Mouse (Mus musculus) liver, embryonic 14.5 days (tissue): ENCODE results near the gene Hspb9.

Experiments used
- CTCF ChIP-seq: IDR thresholded peaks from 2 replicates; pipeline ENCODE4 v1.5.1; 2016; ENCODE audit warnings: antibody characterized with exemption, low read depth, control low read depth
- EP300 ChIP-seq: IDR thresholded peaks from 2 replicates; pipeline ENCODE4 v1.6.1; 2016; ENCODE audit warnings: antibody characterized with exemption, low read depth

GRCm38 (mm10) chr11:100693154-100693553 is 20.5 kb upstream of the Hspb9 start:
- TF ChIP-seq CTCF, result no peak
- no peak for TF ChIP-seq EP300
